Mouse (Mus musculus) layer of hippocampus, postnatal 14 days (tissue): Measurements from ENCODE around the gene Snx20. TPM values are rescaled to one million over a fixed set of nuclear protein-coding genes. Genes with fewer than 3 reads are reported as not detected.

Experiments used
- DNase-seq, 2 experiments: peaks; one replicate each; pipeline ENCODE4 v3.0.0; 2021 to 2022; ENCODE audit warnings: low spot score in 2 of 2, mixed read lengths in 1 of 2
- total RNA-seq, 2 experiments: library from RNA; stranded (reverse); gene quantifications; 2 replicates each; pipeline ENCODE4 v1.2.3; 2021

The Snx20 gene
- total RNA-seq, 2 experiments from 2014 or later = 2.1 to 2.2 TPM

DNA sequence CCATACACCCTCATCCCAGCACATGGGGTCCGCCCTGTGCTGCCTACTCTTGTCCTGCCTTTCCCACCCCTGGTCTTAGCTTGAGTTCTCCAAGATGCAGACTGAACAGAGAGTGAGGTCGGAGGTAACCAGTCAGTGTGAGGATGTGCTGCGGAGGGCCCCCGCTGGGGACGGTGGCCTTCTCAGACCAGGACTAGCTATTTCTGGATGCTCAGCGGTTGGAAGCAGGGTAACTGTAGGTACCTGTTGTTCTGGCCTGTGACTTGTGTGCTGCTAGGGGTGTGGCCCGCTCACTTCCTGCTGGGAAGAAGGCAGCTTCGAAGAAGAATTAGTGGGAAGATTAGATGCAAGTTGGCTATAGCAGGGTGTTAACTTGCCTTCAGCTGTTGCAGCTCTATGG is 26.9 kb downstream of the Snx20 start:
- DNase-seq = no peak

DNA sequence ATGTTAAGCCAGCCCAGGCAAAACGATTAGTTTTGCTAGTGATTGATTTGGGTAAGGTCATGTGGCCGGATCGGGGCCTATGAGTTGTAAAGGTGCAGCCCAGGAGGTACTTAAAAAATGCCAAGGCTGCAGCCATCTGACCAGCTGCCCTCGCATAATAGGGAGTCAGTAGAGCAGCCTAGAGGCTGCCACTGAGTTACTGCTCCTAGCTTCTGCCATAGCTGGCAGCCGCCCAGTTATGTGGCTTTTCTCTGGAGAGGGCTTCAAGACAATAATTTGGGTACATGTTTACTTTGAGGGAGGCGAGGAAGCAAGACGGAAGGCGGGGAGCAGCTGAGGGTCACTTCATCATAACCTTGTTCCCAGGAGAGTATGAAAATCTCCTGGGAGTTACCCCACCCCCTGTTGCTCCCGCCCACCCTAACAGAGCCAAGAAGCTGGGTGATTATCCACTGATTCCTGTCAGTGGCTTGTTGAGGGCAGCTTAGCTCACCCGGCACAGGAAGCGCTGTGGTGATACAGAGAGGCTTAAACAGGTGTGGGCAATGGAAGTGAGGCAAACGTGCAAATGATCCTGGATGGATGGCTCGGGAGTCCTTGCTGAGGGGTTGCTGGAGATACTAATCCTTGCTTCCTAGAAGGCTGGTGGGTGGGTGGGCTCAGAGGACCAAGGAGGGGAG is 30.4 kb downstream of the Snx20 start:
- DNase-seq = no peak

DNA sequence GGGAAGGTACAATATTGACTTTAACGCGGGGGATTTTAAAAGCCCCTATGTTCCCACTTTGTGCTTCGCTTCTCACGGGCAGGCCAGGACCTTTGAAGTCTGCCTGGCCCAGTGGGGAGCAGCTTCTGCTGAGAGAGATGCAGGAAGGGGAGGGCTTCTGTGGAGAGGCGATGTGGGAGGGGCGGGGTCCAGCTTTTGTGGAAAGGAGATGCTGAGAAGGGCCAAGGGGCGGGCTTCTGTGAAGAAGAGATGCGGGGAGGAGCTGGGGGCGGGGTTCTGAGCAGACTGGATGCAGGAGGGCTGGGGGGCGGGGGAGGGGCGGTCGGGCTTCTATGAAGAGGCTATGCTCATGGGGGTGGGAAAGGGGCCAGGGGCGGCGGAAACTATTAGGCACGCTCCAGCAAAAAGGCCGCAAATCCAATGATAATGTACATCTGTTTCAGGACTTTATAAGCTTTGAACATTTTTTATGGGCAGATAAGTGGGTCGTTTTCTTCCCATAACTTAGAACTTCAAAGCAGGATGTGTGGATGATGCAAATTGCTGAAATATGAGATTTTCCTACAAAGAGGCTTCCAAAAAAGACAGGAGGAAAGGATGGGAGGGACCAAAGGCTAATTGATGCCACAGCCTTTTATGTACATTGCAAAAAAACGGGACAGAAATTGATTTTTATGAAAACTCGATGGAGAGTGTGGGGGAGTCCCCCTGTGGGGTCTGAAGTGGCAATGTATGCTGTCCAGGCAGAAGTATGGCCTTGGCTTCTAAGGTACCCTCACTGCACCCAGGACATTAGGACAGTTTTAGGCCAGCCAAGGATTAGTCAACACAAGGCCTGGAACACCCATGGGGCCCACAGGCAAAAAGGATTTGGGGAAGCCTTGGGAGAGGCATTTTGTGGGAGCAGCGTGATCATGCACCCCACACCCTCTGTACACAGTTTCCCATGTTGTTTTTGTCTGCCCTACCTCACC is 31.6 kb downstream of the Snx20 start:
- DNase-seq = peak in 1 of 2 experiments; percentile 27

DNA sequence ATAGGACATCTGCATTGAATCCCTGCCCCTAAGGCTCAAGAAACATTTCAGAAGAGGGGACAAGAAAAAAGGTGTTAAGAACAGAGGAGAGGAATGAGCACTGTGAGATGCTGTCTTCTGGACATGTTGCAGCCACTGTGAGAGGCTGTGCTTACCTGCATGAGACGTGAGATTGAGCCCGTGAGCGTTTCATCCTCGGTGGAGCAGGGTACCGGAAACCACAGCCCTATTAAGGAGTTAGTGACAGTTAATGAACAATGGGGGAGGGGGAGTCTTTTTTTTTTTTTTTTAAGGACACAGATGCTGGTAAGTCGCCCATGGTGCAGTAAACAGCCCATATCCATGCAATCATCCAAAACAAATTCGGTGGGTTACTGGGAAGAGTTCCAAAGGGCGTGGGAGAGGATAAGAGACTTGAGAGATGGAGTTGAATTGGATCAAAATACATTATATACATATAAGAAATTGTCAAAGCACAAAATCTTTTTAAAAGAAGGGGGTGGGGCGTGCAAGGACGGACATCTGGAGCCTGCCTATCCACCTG is 32.4 kb downstream of the Snx20 start:
- no peak for DNase-seq

DNA sequence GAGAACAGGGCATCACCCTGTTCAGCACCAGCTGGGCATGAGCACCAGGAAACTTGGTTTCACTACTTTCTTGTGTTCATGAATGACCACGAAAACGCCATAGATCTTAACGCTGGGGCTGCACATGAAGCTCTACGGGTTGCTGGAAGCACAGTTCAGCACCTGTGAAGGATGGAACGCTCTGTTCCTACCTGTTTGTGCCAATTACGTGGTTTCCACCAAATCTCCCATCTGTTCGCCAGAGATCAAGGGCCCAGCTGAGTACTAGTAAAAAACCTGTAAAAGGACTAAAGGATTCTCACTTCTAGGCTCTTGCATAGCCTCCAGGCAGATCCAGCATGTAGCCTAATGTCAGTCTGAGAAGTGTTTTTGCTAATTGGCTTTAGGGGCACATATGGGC is 36.4 kb downstream of the Snx20 start:
- DNase-seq = no peak

DNA sequence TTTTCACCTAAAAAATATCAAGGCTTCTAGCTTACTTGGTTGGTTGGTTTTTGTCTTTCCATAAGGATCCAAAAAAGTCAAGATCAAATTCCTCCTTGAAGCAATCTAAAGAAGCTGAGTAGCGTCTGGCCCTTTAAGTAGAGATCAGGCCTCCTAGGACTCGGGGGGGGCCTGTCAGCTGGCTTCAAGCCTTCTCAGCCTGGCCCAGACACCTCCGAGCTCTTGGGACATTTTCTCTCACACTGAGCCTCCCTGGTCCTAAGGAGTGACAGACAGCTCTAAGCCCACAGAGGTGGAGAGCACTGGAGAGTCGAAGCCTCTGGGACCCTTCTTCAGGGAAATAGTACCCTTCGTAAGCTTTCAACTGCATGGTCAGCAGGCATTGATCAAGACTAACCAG is 37.4 kb downstream of the Snx20 start:
- no peak for DNase-seq

DNA sequence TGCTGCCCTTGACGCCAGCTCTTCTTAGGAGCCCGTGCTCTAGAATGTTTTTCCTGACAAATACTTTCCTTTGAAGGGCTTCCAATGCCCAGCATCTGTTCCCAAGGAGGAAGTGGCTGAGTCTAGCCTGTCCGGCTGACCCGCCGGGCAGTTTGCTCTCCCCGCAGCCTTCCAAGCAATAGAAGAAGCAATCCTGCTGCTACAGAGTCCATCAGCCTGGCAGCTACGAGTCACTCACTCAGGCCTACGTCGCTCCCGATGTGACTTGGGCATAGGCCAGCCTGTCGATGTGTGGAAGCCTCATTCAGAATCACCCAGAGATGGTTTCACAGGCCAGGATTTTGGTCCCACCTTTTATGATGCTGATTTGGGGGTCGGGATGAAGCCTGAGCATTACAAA is 39.9 kb downstream of the Snx20 start:
- no peak for DNase-seq

DNA sequence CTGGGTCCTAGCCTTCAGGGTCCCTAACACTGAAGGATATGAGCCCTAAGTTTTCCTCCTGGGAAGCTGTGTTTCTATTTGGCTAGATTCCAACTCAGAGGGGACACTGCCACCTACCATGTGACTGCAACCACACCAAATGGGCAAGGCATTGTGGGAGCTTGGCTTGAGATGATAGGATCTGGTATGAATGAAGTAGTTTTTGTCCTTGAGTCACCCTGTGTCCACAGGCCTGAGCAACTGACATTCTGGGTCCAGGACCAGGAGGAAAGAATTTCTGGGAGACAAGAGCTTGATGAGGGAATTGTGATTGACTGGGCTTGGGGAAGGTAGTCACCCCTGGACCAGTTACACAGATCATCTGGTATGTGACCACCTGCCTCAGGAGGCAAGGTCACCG is 42.0 kb downstream of the Snx20 start:
- no peak for DNase-seq

DNA sequence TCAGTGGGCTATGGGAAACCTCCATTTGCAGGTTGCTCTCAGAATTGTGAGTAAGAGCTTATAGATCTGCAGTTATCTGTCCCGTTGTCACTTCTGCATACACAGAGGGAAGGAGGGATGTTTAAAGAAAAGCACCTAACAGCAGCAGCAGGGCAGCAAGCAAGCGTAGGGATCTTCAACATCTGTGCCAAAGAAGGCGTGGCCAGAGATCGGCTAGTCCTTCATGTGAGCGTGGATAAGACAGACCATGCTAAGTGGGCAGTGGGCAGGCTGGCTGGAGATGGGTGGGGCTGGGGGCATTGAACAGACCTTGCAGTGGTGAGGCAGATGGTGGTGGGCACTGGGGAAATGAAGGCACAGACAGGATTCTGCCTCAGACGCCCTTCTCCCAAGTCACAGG is 45.7 kb downstream of the Snx20 start:
- DNase-seq = no peak

DNA sequence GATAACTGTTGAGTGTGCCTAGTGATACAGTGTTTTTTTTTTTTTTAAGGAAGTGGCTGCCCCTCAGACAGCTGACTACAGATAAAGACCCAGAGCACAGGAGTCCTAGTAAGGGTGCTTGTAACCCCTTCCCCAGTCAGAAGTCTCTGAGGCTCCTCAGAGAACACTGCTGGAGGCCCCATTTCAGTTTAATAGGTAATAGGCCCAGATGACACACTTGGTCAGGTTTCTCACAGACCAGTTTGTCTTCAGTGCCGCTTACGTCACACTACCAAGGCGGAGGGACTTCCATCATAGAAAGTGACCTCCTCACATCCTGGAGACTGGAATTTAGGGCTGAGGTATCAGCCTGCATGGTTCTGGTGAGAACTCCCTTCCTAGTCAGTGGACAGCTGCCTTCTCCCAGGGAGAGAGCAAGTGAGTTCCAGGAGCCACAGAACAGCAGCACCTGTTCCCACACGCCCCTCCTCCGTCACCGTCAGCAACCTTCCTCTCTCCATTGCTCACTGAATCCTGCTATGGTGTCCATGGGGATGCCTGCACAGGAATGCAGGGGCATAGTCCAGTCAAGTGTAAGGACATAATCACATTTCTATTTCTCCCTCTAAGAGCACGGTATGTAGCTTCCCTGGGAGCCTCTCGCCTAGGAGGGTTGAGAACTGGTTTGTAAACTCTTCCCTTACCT is 47.6 kb downstream of the Snx20 start:
- DNase-seq = no peak

DNA sequence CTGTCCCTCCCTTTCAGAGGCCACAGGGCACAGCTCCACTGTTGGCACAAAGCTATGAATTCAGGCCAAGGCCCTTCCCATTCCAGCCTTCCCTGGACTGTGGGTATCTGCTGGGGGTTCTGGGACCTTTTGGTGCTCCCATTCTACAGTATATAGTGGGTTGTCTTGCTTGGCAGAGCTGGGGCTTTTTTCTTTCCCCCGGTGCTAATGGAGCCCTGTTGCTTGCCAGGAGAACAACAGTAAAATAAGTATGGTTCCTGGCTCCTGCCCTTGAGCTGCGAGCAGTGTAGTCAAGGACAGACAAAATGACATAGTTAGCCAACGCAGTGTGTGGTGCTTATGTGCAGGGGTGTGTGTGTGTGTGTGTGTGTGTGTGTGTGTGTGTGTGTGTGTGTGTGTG is 52.1 kb downstream of the Snx20 start:
- DNase-seq = no peak

DNA sequence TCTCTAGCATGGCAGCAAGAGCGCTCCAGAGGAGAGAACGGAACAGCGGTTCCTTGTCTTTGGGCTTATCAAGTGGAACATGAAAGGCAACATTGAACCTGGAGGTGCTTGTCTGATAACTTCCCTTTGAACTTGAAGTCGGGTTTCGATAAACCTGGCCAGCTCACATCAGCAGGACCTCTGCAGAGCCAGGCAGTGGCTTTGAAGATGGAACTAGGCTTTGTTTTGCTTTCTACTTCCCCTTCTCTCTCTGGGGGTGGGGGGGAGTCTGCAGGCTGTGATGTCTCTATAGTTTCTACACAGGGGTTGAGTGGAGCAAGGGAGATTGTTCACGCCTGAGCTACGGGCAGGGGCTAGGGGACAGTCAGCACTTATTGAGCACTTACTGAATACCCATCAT is 55.1 kb downstream of the Snx20 start:
- no peak for DNase-seq

DNA sequence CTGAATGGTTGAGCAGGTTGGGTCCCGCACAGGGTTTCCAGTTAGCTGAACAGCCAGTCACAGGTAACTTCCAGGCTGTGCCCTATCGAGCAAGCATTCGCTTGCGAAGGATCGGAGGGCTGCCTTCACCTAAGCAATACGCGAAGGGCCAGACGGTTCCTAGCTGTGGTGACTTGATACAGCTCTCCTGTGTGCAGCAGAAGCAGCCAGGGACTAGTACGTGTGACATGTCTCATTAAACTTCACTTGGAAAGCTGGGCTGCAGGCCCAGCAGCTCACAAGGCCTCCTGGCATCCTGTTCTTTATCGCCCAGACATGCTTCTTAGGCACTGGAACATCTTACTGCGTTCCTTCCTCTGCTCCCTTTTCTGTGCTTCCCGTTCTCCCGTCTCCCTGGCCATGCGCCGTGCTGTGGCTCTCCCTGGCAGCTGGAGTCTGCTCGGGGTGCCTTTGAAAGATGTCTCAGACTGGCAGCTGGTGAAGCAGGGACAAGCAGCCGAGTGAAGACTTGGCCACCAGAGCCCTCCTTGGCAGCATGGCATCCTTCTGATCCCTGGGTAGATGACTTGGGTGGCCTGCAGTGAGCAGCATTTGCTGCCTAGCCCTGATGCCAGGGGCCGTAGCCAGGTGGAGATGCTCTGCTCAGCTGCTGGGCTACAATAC is 56.1 kb downstream of the Snx20 start:
- peak in 1 of 2 experiments; percentile 35 for DNase-seq

DNA sequence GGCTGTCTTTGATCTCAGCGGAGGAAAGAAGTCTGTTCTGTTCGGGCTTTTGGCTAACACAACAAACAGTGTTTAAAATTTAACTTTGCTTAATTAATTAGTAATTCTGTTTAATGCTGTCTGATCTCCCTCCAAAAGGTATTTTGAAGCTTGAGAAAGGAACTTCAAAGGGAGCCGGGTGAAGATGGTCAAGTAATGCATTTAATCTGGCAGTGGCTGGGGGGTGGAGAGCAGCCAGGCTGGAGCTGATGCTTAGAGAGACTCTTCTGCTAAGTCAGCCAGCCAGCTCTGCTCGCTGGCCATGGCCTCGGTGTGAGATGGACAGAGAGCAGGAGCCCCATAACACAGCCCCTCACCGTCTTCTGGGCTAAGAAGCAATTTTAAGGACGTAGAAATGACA is 56.7 kb downstream of the Snx20 start:
- DNase-seq = no peak

DNA sequence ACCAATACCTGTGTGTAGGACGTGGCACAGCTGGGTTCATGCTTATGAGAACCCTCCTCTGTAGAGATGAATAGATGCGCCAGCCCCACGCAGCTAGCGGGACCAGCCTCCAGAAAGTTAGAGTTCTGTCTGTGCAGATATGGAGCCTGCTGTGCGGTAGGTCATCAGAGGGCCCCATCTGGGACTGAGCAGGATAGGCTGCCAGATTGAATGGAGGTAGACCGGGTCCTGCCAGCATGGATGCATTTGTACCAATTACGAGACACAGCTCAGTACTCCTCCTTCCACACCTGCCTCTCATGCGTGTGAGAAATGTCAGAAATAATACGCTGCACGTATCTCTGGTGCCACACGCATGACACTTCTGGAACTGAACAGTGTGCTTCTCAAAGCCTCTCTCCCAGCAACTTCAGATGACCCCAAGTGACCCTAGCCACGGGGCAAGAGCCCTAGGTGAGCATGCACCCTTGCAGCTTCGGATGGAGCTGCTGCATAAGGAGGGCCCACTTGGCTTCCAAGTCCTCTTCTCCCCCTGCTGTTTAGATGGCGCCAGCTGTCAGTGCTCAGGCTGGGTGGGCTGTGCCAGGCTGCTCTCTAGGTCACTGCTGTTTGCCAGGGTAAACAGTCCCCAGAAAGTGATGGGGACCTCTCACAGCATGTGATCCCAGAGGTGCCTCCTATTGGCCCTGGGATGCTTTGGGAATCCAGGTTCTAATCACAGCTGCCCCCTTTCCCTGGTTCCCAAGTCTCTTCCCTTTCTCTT is 57.3 kb downstream of the Snx20 start:
- DNase-seq = no peak

DNA sequence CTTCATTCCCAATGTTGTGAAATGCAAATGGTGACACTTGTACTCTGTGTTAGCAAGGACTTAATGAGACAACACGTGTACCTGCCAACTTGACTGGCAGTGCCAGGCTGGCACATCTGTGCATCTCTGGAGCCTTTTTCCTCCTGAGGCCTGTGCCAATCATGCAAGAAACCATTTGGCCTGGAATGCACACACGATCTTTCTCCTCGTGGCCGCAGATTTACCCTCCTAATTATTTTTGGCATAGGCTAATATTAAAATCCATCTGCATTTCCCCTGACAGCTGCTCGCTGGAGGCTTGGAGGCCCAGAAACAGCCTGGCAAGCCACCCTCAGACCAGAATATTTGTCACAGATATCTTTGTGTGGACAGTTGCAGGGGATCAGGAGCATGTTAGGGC is 58.3 kb downstream of the Snx20 start:
- peak in 1 of 2 experiments; percentile 59 for DNase-seq
